Mouse (Mus musculus): Measurements from ENCODE around the gene Rbm46. TPM values are rescaled to one million over a fixed set of nuclear protein-coding genes. Genes with fewer than 3 reads are reported as not detected.

Rbm46 gene
- 5.6 and 6.2 TPM in 2 replicates for polyA plus RNA-seq (2015; fragmentation: Nextera tagmentation; extraction: Ambion mirVana)

- peaks cover 10% of the 10 kb centered on the region; the same call in 1 of the 2 replicates for H3K4me1 ChIP-seq
- 12% methylated on average over 36 of the region's 36 CpGs for whole genome bisulfite sequencing
- H3K27ac ChIP-seq = no peak within 1 kb of the TSS
- no peaks in the 10 kb centered on the region for H3K9me3 ChIP-seq
- H3K27me3 ChIP-seq (replicated peaks) = peaks cover 11% of the 10 kb centered on the region
- H3K4me2 ChIP-seq = peak within 1 kb of the TSS; percentile 72
- no peaks in the 10 kb centered on the region for H3K36me3 ChIP-seq
- no peak within 1 kb of the TSS for H3K9ac ChIP-seq
- peak within 1 kb of the TSS; percentile 48 for H3K4me3 ChIP-seq (replicated peaks)
- peak; percentile 93 for ATAC-seq (ENCODE audit: insufficient read depth, low FRiP score, low read depth)
Measured at GRCm38 (mm10) chr3:82876372-82876739, at the start of gene Rbm46. Gene Rbm46, minus strand, starts transcription at chr3:82876483.

- ATAC-seq (ENCODE audit: insufficient read depth, low FRiP score, low read depth) = no peak
- WGBS = 38% methylated on average over 1 of the region's 1 CpGs
Measured at GRCm38 (mm10) chr3:82915632-82916031, 39.3 kb upstream of the Rbm46 start.

GRCm38 (mm10) chr3:82908671-82909070 is 32.4 kb upstream of the Rbm46 start:
- Histone ChIP-seq H3K9ac (no peak overlapping the region), H3K4me1 (no peaks in the 10 kb centered on the region), H3K9me3 (no peaks in the 10 kb centered on the region), H3K36me3 (no peaks in the 10 kb centered on the region), H3K27me3 (replicated peaks) (peaks cover 9% of the 10 kb centered on the region), H3K27ac (no peak overlapping the region), H3K4me2 (no peak overlapping the region), H3K4me3 (replicated peaks) (no peak overlapping the region)
- 85% methylated on average over 2 of the region's 2 CpGs for WGBS
- no peak for ATAC-seq (ENCODE audit: insufficient read depth, low FRiP score, low read depth)

More at GRCm38 (mm10) chr3:82915632-82916031, 39.3 kb upstream of the Rbm46 start:
- Histone ChIP-seq H3K27ac (no peak overlapping the region), H3K4me3 (replicated peaks) (no peak overlapping the region), H3K36me3 (no peaks in the 10 kb centered on the region), H3K27me3 (replicated peaks) (no peaks in the 10 kb centered on the region), H3K4me2 (no peak overlapping the region), H3K9ac (no peak overlapping the region), H3K9me3 (no peaks in the 10 kb centered on the region), H3K4me1 (no peaks in the 10 kb centered on the region)

- WGBS = under 1% methylated on average over 31 of the region's 31 CpGs
- H3K9me3 ChIP-seq = no peaks in the 10 kb centered on the region
- H3K36me3 ChIP-seq = no peaks in the 10 kb centered on the region
- peak overlapping the region; percentile 38 for H3K4me3 ChIP-seq (replicated peaks)
- no peaks in the 10 kb centered on the region for H3K4me1 ChIP-seq
- peaks cover 22% of the 10 kb centered on the region for H3K27me3 ChIP-seq (replicated peaks)
- no peak overlapping the region for H3K27ac ChIP-seq
- H3K9ac ChIP-seq = no peak overlapping the region
- H3K4me2 ChIP-seq = peak overlapping the region; percentile 85
- ATAC-seq (ENCODE audit: insufficient read depth, low FRiP score, low read depth) = no peak
Measured at GRCm38 (mm10) chr3:82904211-82904908, 28.1 kb upstream of the Rbm46 start.

- no peaks in the 10 kb centered on the region for H3K4me1 ChIP-seq
- peak within 1 kb of the TSS; percentile 85 for H3K4me2 ChIP-seq
- H3K4me3 ChIP-seq (replicated peaks) = peak within 1 kb of the TSS; percentile 38
- no peak within 1 kb of the TSS for H3K9ac ChIP-seq
- peaks cover 22% of the 10 kb centered on the region for H3K27me3 ChIP-seq (replicated peaks)
- under 1% methylated on average over 35 of the region's 35 CpGs for WGBS
- no peaks in the 10 kb centered on the region for H3K9me3 ChIP-seq
- H3K36me3 ChIP-seq = no peaks in the 10 kb centered on the region
- ATAC-seq (ENCODE audit: insufficient read depth, low FRiP score, low read depth) = peak; percentile 77
- H3K27ac ChIP-seq = no peak within 1 kb of the TSS
Measured at GRCm38 (mm10) chr3:82903613-82904205, 27.4 kb upstream of the Rbm46 start, which contains the start of gene Lrat. Gene Lrat, minus strand, starts transcription at chr3:82903973.

GRCm38 (mm10) chr3:82902757-82903612 is 26.7 kb upstream of the Rbm46 start:
- no peak for ATAC-seq (ENCODE audit: insufficient read depth, low FRiP score, low read depth)
- WGBS = 23% methylated on average over 20 of the region's 20 CpGs
- Histone ChIP-seq H3K9ac (no peak overlapping the region), H3K27ac (no peak overlapping the region), H3K4me2 (peak overlapping the region; percentile 85), H3K4me1 (no peaks in the 10 kb centered on the region), H3K9me3 (no peaks in the 10 kb centered on the region), H3K27me3 (replicated peaks) (peaks cover 22% of the 10 kb centered on the region), H3K36me3 (no peaks in the 10 kb centered on the region), H3K4me3 (replicated peaks) (peak overlapping the region; percentile 38)

GRCm38 (mm10) chr3:82888842-82889241 is 12.6 kb upstream of the Rbm46 start:
- Histone ChIP-seq H3K27ac (no peak overlapping the region), H3K9ac (no peak overlapping the region), H3K4me1 (no peaks in the 10 kb centered on the region), H3K36me3 (no peaks in the 10 kb centered on the region), H3K9me3 (no peaks in the 10 kb centered on the region), H3K27me3 (replicated peaks) (no peaks in the 10 kb centered on the region), H3K4me2 (no peak overlapping the region), H3K4me3 (replicated peaks) (no peak overlapping the region)
- WGBS = 16% methylated on average over 2 of the region's 2 CpGs
- ATAC-seq (ENCODE audit: insufficient read depth, low FRiP score, low read depth) = no peak

GRCm38 (mm10) chr3:82877258-82877657 is 975 bp upstream of the Rbm46 start:
- H3K36me3 ChIP-seq = no peaks in the 10 kb centered on the region
- no peak for ATAC-seq (ENCODE audit: insufficient read depth, low FRiP score, low read depth)
- no peaks in the 10 kb centered on the region for H3K9me3 ChIP-seq
- H3K27me3 ChIP-seq (replicated peaks) = peaks cover 11% of the 10 kb centered on the region
- 4% methylated on average over 4 of the region's 4 CpGs for WGBS
- H3K4me1 ChIP-seq = peaks cover 10% of the 10 kb centered on the region; the same call in 1 of the 2 replicates
- no peak overlapping the region for H3K9ac ChIP-seq
- no peak overlapping the region for H3K27ac ChIP-seq
- no peak overlapping the region for H3K4me3 ChIP-seq (replicated peaks)
- H3K4me2 ChIP-seq = no peak overlapping the region

GRCm38 (mm10) chr3:82875671-82876371 is 462 bp downstream of the Rbm46 start:
- H3K9ac ChIP-seq = no peak overlapping the region
- ATAC-seq (ENCODE audit: insufficient read depth, low FRiP score, low read depth) = no peak; the same call in 1 of the 2 replicates

GRCm38 (mm10) chr3:82857414-82858077 is 18.7 kb downstream of the Rbm46 start:
- Histone ChIP-seq H3K27me3 (replicated peaks) (no peaks in the 10 kb centered on the region), H3K4me2 (no peak overlapping the region), H3K9ac (no peak overlapping the region), H3K4me3 (replicated peaks) (no peak overlapping the region), H3K9me3 (no peaks in the 10 kb centered on the region), H3K4me1 (no peaks in the 10 kb centered on the region), H3K27ac (no peak overlapping the region), H3K36me3 (no peaks in the 10 kb centered on the region)
- 27% methylated on average over 4 of the region's 4 CpGs for WGBS
- ATAC-seq (ENCODE audit: insufficient read depth, low FRiP score, low read depth) = no peak

More at GRCm38 (mm10) chr3:82875671-82876371, 462 bp downstream of the Rbm46 start:
- WGBS = 23% methylated on average over 56 of the region's 69 CpGs
- Histone ChIP-seq H3K27me3 (replicated peaks) (peaks cover 11% of the 10 kb centered on the region), H3K4me1 (peaks cover 10% of the 10 kb centered on the region; the same call in 1 of the 2 replicates), H3K36me3 (no peaks in the 10 kb centered on the region), H3K9me3 (no peaks in the 10 kb centered on the region), H3K4me2 (peak overlapping the region; percentile 72), H3K27ac (no peak overlapping the region), H3K4me3 (replicated peaks) (peak overlapping the region; percentile 48)

- WGBS = 83% methylated on average over 9 of the region's 9 CpGs
- no peaks in the 10 kb centered on the region for H3K9me3 ChIP-seq
- H3K4me2 ChIP-seq = no peak overlapping the region
- no peak for ATAC-seq (ENCODE audit: insufficient read depth, low FRiP score, low read depth)
- H3K36me3 ChIP-seq = no peaks in the 10 kb centered on the region
- H3K4me3 ChIP-seq (replicated peaks) = no peak overlapping the region
- no peak overlapping the region for H3K27ac ChIP-seq
- no peak overlapping the region for H3K9ac ChIP-seq
- H3K4me1 ChIP-seq = no peaks in the 10 kb centered on the region
- no peaks in the 10 kb centered on the region for H3K27me3 ChIP-seq (replicated peaks)
Measured at GRCm38 (mm10) chr3:82825165-82825564, 51.1 kb downstream of the Rbm46 start.
